Mouse (Mus musculus) layer of hippocampus, postnatal 36 days (tissue): ENCODE data around the gene Aff3. TPM values are rescaled to one million over a fixed set of nuclear protein-coding genes. Genes with fewer than 3 reads are reported as not detected.

ENCODE experiments used
- DNase-seq, 2 experiments: peaks; one replicate each; pipeline ENCODE4 v3.0.0; 2022
- total RNA-seq, 2 experiments: library from RNA; stranded (reverse); gene quantifications; 2 replicates each; pipeline ENCODE4 v1.2.3; 2021

Gene Aff3
- total RNA-seq, 2 experiments from 2014 or later, result 99.4 to 119 TPM

- DNase-seq, result no peak
These were observed 354.7 kb downstream of the Aff3 start for GRCm38 (mm10) chr1:38310076-38310475.

DNA sequence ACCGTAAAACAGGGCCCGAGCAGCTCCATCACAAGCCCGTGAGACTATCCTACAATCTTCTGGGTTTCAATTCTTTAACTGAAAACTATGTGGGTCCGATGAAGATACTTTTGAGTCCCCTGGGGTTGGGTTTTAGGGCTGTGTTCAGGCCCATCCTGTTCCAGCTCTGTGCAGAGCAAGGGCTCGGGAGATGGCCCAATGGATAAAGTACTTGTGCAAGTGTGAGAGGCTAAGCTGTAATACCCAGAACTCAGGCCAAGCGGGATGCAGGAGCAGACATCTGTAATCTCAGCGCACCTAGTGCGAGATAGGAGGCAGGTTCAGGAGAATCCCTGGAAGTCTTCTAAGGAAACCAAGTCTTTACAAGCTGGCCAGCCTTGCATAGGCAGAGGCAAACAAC lies 355.4 kb downstream of the Aff3 start:
- DNase-seq, result no peak

DNA sequence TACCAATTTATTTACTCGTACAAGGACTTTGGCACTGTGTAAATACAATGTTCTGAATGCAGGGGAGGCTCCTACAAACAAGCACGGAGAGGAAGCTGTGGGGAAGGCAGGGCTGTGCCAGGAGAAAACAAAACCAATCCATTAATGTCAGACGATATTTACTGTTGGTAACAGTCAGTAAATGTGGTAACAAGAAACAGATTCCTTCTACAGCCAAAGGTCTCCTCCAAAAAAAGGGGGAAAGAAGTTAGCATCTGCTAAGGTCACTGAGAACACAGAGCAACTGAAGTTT lies 356.1 kb downstream of the Aff3 start:
- no peak for DNase-seq

DNA sequence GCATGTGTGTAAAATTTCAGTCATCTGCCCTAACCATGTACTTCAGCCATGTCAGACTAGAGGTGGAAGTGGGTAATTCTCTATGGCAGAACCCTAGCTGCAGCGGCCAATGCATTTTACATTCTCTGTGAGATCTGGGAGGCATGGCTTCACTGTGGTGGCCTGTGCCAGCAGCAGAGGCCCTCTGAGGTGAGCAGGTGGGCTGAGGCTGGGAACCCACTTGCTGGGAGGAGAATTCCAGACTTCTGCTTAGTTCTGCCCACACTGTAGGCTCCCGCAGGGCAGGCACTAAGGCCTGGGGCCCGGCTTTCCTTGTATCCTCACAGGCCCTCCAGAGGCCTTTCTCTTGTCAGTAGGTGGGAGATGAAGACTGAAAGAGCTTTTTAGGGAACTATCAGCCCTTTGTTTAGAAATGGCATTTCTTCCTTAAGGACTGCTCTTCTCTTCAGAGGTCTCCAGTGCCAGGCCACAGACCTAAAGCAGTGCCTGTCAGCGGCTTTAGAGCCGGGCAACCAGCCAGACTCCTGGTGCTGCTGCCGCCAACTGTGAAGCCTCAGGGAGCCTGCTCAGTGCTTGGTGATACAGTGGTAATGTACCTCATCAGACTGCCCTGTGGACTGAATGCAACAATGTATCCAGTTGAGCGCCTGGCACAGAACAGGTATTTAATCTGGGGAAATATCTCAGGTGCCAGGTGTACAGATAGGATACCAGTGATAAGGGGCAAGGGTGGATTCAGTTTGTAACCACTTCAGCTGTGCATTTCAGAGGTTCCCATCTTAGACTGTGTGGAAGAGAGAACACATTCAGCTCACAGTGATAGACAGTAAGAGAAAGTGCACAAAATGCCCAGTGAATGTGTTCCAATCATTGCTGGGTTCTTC lies 356.7 kb downstream of the Aff3 start:
- DNase-seq, result peak in 1 of 2 experiments; percentile 42

- no peak for DNase-seq
These were observed 357.5 kb downstream of the Aff3 start for GRCm38 (mm10) chr1:38307234-38307633.

- no peak for DNase-seq
These were observed 358.6 kb downstream of the Aff3 start for GRCm38 (mm10) chr1:38306146-38306545.

GRCm38 (mm10) chr1:38304376-38304775 lies 360.4 kb downstream of the Aff3 start:
- DNase-seq, result no peak

DNA sequence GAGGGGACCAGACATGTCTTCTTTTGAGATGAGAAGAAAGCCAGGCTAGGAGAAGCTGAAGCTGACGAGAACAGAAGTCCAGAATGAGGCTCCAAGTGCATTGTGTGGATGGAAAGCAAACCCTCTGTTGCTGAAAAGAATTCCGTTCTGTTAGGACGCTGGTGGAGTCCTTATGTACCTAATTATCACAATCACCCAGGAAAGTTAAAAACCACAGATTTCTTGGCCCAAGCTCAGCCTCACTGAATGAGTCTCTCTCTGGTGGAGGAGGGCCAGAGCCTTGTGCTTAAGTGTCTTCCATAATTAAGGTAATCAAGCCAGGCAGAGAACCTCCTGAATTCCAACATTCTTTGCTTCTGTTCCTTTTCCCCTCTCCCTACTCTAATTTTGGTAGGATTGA lies 366.5 kb downstream of the Aff3 start:
- no peak for DNase-seq

DNA sequence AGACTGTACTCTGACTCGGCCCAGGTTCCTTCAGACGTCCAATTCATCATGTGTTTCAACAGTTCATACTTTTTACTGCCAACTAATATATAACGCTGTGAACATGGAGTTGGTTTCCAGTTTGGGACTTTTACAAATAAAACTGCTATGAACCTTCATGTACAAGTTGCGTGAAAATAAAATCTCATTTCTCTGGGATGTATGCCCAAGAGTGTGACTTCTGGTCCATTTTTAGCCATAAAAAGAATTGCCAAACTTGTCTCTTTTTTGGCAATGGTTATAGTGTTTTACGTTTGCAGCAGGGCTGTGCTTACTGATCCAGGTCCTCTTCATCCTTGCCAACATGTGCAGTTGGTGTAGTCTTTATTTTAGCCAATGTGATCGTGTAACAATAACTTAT lies 369.8 kb downstream of the Aff3 start:
- no peak for DNase-seq

GRCm38 (mm10) chr1:38294336-38294695 lies 370.4 kb downstream of the Aff3 start:
- no peak for DNase-seq

DNA sequence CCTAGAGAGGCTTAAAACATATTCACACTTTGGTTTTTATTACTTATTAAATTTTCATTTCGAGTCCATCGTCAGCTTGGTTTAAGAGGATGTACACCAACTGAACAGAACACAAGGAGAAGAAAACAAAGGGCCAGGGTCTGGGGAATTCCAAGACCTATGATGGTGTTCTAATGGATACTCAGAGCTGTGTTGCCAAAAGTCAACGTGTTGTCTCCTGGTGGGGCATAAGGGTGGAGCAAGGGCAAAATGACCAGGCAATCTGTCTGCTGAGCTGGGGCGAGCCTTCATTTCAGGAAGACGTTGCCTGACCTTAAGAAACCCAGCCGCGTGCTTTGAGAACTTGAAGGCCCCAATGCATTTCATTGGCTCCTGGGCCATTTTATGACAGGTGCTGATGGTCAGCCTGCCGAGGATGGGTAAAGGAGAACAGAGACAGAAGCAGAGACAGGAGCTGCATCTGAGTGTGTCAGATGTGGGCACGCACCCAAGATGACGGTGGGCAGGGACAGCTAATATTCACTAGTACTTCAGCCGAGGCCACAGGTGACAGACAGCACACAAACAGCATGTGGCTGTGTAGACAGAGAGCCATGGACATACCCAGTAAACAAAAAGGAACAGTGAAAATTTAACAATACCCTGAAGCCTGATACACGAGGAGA lies 371.0 kb downstream of the Aff3 start:
- DNase-seq, result no peak

DNA sequence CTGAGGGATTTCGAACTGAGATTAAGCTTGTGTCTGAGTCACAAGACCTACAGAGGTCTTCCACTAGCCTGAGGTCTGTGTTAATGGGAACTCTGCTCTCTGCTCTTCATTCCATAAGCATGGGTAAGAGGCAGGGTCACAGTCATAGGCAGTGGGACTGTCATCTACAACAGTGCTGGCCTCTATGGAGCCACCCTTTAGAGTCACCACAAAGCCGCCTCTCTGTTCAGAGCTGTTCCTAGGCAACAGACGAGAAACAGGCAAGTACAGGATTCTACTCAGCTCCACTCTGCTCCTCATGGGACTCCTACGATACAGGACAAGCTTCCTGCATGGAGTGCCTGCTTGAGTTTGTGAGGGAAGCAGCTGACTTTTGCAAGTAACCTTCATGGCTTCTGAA lies 371.9 kb downstream of the Aff3 start:
- no peak for DNase-seq

DNA sequence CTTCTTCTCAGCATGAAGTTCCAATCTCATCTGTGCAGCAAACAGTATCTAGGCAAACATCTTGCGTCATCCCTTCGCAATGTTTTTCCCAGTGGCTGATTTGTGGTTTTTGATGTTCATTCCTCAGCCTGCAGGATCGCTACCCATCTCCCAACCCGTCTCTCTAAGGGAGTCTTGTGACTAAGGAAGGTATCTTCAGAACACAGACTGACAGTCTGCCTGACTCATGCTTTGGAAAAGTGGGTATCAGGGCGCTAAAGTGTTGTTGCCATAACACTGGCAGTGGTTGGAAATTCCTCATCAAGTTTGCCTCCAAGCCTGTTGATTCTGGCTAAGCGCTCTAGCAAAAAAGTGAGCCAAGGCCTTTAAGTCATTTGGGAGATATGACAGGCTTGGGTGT lies 372.8 kb downstream of the Aff3 start:
- no peak for DNase-seq

DNA sequence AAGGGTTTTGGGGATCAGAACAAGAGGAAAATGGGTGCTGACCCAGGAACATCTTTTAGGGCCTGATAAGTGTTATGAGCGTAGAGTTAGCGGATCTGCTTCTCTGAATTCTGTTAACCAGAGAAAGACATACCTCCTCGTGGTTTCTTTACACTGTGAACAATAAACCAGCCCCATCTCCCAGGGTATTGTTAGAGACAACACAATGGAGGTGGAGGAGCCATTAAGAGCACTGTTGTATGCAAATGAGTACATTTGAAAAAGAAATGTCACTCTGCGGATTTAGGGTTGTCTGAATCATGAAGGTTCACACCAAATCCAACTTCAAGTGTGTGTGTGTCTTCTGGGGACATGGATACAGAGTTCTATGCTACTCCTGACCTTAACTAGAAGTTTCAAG lies 373.3 kb downstream of the Aff3 start:
- no peak for DNase-seq

- DNase-seq, result no peak
These were observed 373.9 kb downstream of the Aff3 start for GRCm38 (mm10) chr1:38290881-38291280.

GRCm38 (mm10) chr1:38289891-38290290 lies 374.9 kb downstream of the Aff3 start:
- DNase-seq, result no peak

- DNase-seq, result no peak
These were observed 376.0 kb downstream of the Aff3 start for GRCm38 (mm10) chr1:38288716-38289115.

DNA sequence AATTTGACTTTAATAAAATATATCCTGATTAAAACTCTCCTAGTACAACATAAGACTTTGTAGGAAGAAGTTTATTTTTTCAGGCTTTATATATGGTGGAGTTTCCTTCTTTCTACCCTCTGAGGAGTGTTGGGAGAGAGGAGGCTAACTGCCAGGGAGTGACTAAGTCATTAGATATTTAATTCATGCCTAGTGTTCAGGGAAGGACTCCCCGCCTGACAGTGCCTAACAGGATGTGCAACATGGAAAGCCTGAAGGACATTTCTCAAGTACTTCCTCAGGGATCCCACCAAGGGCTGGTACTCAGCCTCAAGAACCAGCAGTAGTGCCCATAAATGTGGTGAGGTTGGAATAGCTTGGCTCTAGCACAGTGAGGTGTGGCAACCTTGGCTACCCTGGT lies 378.2 kb downstream of the Aff3 start:
- DNase-seq, result no peak

DNA sequence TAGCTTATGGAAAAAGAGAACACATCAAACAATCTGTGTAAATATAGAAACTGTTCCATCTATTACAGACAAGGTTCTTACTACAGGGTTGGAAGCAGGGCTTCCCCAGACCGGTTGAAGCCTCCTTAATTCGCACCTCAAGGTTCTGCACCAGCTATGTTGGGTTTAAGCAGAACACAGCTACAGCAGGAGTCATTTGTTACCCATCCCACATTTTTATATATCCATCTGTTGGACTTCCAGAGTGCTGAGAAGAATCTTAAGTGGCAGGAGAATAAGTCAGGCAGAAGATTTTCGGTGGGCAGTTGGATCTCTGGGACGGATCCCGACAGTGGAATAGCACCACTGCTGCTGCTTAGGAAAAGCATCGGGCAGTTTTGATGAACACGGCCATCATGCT lies 384.2 kb downstream of the Aff3 start:
- DNase-seq, result no peak

DNA sequence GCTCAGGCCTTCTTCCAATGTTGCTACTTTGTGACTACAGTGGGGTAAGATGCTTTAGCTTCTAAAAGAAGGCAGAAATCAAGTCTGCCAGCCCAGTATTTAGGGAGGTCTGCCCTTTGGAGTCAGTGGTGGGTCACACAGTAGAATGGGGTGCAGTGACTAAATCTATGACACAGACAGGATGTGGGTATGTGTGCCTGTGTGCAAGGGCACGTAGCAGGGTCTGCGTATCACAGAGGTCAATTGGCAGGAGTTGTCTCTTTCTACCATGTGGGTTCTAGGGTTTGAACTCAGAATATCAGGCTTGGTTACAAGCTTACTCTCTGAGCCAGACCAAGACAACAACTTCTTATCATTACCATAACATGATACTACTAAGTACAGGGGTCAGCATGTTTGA lies 393.4 kb downstream of the Aff3 start:
- DNase-seq, result no peak

- DNase-seq, result no peak
These were observed 396.3 kb downstream of the Aff3 start for GRCm38 (mm10) chr1:38268246-38269042.

DNA sequence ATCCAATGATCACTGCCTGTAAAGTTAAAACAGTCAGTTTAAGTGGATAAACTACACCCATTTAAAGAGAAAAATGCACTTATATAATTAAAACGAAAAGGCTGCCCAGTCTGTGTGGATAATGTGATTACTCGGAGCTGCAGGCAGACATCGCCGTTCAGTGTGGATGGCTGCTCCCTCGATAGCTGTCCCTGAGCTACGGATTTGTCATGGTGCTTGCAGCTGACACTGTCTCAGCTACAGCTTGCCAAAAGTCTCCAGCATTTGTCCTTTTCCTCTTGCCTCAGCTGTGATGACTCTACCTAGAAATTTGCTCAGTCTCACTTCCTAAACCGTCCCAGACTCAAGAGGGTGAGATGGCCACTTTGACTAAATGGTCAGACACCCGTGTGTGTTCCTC lies 401.5 kb downstream of the Aff3 start:
- no peak for DNase-seq

- no peak for DNase-seq
These were observed 402.2 kb downstream of the Aff3 start for GRCm38 (mm10) chr1:38262362-38263154.
